Mouse (Mus musculus) gastrocnemius, postnatal 36 days (tissue): ENCODE data around the gene Dnah1. TPM values are rescaled to one million over a fixed set of nuclear protein-coding genes. Genes with fewer than 3 reads are reported as not detected.

Experiments
- DNase-seq, 2 experiments: peaks; one replicate each; pipeline ENCODE4 v3.0.0; 2022
- intact Hi-C: fragments of 180-260 bp; cut with DNase I; formaldehyde crosslinking; loops from one replicate; pipeline ENCODE4 v1.15.1; 2025
- total RNA-seq, 2 experiments: library from RNA; stranded (reverse); gene quantifications; 2 replicates each; pipeline ENCODE4 v1.2.3; 2021

Dnah1 gene
- total RNA-seq, 2 experiments from 2014 or later, result 0.10 to 0.17 TPM

- no peak for DNase-seq
- intact Hi-C loops, result no loop called here
Observed at GRCm38 (mm10) chr14:31321181-31321580, 2.5 kb downstream of the Dnah1 start.

GRCm38 (mm10) chr14:31319546-31319945 lies 4.2 kb downstream of the Dnah1 start:
- intact Hi-C loops, result no loop called here
- DNase-seq, result peak in 1 of 2 experiments; percentile 5

GRCm38 (mm10) chr14:31317754-31318153 lies 5.9 kb downstream of the Dnah1 start:
- intact Hi-C loops, result no loop called here

GRCm38 (mm10) chr14:31316613-31317012 lies 7.1 kb downstream of the Dnah1 start:
- intact Hi-C loops, result no loop called here
- DNase-seq, result peak in 1 of 2 experiments; percentile 6

More at GRCm38 (mm10) chr14:31317754-31318153, 5.9 kb downstream of the Dnah1 start:
- DNase-seq, result no peak

GRCm38 (mm10) chr14:31313192-31313591 lies 10.5 kb downstream of the Dnah1 start:
- DNase-seq, result no peak
- intact Hi-C loops, result no loop called here

- intact Hi-C loops, result no loop called here
- DNase-seq, result no peak
Observed at GRCm38 (mm10) chr14:31285728-31286127, 38.0 kb downstream of the Dnah1 start.

- peak; percentile 64 to 69 for DNase-seq
- intact Hi-C loops, result loop anchor here (2.0 kb wide), 1 partner anchor 201 kb away; no protein-coding TSS in a partner anchor
Observed at GRCm38 (mm10) chr14:31272164-31272563, 51.5 kb downstream of the Dnah1 start.

GRCm38 (mm10) chr14:31271121-31271520 lies 52.6 kb downstream of the Dnah1 start:
- DNase-seq, result no peak
- intact Hi-C loops, result no loop called here

- peak in 1 of 2 experiments; percentile 13 for DNase-seq
- intact Hi-C loops, result no loop called here
Observed at GRCm38 (mm10) chr14:31269456-31270100, 54.1 kb downstream of the Dnah1 start.

- no peak for DNase-seq
- intact Hi-C loops, result no loop called here
Observed at GRCm38 (mm10) chr14:31268301-31269001, 55.2 kb downstream of the Dnah1 start.

GRCm38 (mm10) chr14:31267649-31268048 lies 56.0 kb downstream of the Dnah1 start:
- intact Hi-C loops, result no loop called here
- DNase-seq, result no peak

GRCm38 (mm10) chr14:31260932-31261331 lies 62.8 kb downstream of the Dnah1 start:
- intact Hi-C loops, result no loop called here

GRCm38 (mm10) chr14:31260374-31260773 lies 63.3 kb downstream of the Dnah1 start:
- no peak for DNase-seq

More at GRCm38 (mm10) chr14:31260932-31261331, 62.8 kb downstream of the Dnah1 start:
- DNase-seq, result no peak

GRCm38 (mm10) chr14:31258476-31259050 lies 65.1 kb downstream of the Dnah1 start:
- intact Hi-C loops, result no loop called here
- no peak for DNase-seq

More at GRCm38 (mm10) chr14:31260374-31260773, 63.3 kb downstream of the Dnah1 start:
- intact Hi-C loops, result no loop called here

GRCm38 (mm10) chr14:31252091-31252490 lies 71.6 kb downstream of the Dnah1 start:
- DNase-seq, result no peak
- intact Hi-C loops, result no loop called here

- intact Hi-C loops, result no loop called here
Observed at GRCm38 (mm10) chr14:31251626-31252025, 72.1 kb downstream of the Dnah1 start.

GRCm38 (mm10) chr14:31251084-31251604 lies 72.6 kb downstream of the Dnah1 start, which contains the start of the genes Phf7 and Bap1:
Gene Phf7 (minus strand): TSS chr14:31251317.
Gene Bap1 (plus strand): TSS chr14:31251450.
- intact Hi-C loops, result no loop called here
- peak; percentile 91 to 97 for DNase-seq

More at GRCm38 (mm10) chr14:31251626-31252025, 72.1 kb downstream of the Dnah1 start:
- no peak for DNase-seq

GRCm38 (mm10) chr14:31250222-31251083 lies 73.2 kb downstream of the Dnah1 start:
- intact Hi-C loops, result no loop called here
- no peak for DNase-seq

- DNase-seq, result no peak
- intact Hi-C loops, result no loop called here
Observed at GRCm38 (mm10) chr14:31248396-31248795, 75.3 kb downstream of the Dnah1 start.

GRCm38 (mm10) chr14:31245946-31246345 lies 77.8 kb downstream of the Dnah1 start:
- intact Hi-C loops, result no loop called here
- DNase-seq, result no peak
